Mouse (Mus musculus) 3T3-L1 (cell line): Measurements from ENCODE around the gene Cd2bp2.

ENCODE experiments used
- DNase-seq: peaks from one replicate; pipeline ENCODE4 v3.0.0-alpha.2; 2015; ENCODE audit warnings: low read depth, low spot score

Gene Cd2bp2

DNA sequence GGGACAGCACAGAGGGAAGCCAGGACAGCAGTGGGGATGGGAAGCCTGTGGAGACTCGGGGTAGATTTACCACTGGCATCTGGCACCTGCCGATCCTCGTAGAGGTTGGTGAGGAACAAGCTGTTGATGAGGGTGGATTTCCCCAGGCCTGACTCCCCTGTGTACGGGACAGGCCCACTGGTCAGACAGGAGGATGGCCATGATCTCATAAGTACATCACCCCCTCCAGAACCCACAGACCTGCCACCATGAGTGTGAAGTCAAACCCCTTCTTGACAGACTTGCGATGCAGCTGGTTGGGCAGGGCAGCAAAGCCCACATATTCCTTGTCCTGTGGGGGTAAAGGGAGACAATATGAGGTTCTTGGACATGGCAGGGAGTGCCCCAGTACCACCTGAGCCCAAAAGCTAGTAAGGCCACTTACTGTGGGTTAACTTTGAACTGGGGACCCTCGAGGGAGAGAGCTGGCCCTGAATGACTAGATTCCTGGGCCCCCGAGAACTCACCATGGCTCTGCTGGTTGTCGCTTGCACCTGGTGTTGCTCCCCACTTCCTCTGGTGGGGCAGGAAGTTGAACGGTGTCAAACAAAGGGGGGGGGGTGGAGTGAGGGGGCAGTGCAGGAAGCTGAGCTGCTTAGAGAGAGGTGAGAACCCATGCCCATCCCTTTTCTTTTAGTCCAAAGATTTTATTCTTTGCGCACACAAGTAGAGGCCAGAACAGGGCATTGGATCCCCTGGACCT is 22.2 kb upstream of the Cd2bp2 start:
- DNase-seq = no peak

DNA sequence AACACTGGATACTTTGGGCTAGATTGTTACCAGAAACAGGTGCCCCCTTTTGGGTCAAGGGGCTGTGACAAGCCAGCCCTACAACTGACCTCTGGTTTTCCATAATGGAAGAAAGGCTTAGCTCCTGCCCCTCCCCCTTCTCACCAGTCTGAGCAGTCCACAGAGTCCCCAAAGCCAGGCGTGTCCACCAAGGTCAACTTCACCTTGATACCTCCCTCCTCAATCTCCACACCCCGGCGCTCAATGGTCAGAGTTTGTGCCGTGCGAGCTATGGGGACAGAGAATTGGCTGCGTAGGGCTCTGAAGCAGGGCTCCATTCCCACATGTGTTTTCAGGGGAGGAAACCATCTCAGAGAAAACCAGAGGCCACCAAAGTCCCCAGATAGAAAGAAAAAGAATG is 21.6 kb upstream of the Cd2bp2 start:
- no peak for DNase-seq

DNA sequence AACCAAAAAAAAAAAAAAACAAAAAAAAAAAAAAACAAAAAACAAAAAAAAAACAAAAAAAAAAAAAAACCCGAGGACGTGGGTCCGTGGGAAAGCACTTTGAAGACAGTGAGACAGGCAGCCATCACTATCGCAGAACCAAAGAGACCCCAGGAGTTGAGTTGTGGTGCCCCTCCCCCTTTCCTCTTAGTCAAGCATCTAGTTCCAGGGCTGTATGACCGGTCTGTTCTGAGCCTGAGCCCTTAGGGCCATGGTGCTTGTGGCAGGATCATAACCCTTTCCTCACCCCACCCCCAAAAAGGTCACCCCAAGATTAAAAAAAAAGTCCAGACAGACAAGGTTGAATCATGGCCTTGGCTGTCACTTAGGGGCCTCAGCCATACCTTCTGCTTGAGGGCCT is 20.5 kb upstream of the Cd2bp2 start:
- no peak for DNase-seq

DNA sequence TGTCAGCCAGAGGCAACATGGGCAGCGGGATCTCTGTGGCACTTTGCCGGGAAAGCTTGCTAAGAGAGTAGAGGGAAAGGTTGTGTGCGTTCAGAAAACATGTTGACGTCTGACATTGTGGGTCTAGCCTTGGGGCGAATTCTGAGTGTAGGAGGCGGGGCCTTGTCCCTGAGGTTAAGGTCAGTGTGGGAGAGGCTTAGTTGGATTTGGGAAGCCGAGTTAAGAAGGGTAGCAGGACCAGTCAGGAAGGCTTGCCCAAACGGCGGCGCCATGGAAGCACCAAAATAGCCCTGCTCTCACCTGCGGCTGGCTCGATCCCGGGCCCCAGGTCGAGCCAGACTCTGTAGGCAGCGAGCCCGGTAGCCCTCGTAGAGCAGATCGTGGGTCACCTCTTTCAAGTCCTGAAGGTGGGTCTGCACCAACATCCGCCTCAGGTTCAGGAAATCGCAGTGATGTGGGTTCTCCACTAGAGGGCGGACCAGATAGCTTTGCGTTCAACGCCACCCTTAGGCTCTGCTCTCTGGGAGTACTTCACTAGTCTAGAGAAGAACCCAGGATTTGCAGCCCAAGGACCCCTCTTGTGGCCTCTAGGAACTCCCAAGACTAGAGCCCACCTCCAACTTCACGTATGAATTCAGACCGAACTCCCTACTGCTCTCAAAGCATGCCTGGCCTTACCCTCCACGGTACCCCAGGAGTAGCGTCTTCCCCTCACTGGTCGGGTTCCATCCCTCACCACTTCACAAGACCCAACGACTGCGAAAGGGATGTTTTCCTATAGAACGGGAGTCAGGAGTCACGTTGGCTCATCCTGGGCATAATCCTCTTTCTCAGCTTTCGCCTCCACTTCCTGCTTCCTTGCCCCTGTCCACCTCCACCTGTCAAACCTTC is 19.4 kb upstream of the Cd2bp2 start:
- peak; percentile 54 for DNase-seq

DNA sequence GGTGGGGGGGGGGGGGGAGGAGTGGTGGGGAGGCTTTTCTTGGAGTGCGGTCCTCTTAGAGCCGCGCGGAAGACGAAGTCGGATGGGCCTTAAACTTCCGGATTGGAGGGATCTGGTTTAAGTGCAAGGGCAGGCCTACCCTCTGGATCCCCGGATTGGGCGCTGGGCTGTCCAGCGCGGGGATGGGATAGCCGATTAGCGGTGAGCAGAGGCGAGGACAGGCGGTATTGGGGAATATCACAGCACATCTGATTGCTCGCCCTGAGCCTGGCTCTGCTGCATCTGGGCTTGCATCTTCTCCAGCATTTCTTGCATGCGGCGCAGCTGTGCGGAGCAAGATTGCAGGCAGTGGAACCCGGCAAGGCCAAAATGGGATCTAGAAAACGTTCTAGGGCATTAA is 18.7 kb upstream of the Cd2bp2 start:
- no peak for DNase-seq

DNA sequence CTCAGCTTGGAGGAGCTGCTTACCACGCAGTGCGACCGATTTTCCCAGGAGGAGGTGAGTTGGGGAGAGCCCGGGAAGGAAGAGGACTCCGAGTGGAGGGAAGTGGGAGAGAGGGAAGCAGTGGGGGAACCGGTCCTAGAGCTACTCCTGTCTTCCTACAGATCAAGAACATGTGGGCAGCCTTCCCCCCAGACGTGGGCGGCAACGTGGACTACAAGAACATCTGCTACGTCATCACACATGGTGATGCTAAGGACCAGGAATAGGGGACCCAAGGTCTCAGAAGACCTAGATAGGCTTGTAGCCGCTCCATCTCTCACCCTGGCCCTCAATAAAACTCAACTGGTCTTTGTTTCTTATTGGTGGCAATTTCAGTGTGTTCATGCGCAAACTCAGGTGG is 18.1 kb upstream of the Cd2bp2 start:
- DNase-seq = no peak

DNA sequence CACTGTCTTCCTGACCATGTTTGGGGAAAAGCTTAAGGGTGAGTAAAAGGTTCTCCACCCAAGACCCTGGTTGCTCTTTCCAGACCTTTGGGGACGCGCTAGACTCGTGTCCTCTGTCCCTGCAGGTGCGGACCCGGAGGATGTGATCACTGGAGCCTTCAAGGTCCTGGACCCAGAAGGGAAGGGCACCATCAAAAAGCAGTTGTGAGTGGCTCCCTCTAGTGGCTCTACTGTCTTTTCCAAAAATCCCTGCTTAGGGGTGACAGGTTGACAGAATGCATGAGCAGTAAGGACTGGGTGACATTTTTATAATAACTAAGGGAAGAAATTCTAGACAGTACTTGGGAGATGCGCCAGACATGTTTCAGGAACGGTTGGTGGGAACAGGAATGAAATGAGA is 17.6 kb upstream of the Cd2bp2 start:
- peak; percentile 44 for DNase-seq

DNA sequence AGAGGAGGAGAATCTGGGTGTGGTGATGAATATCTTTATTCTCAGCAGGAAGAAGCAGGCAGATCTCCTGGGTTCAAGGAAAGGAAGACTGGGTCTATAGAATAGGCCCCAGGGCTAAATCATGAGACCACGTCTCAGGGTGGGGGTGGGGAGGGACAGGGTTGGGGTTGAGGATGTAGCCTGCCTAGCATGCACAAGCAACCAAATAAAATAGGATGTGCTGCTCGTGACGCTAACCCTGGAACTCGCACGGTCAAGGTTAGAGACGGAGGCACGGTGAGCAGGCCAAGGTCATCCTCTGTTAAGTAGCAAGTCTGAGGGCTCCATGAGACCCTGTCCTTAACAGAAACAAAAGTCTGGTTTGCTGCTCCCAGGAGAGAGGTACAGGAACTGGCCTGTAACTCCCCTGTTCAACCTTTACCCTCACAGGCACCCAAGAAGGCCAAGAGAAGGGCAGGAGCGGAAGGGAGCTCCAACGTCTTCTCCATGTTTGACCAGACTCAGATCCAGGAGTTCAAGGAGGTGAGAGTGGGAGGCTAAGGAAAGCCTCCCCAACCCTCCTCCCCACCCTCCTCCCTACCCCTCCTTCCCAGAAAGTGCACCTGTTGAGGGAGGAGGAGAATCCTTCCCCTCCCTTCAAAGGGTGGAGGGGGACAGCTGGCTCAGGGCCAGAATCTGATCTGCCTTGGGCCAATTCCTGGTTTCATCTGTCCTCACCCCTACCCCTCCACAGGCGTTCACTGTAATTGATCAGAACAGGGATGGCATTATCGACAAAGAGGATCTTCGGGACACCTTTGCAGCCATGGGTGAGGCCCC is 16.8 kb upstream of the Cd2bp2 start:
- no peak for DNase-seq

DNA sequence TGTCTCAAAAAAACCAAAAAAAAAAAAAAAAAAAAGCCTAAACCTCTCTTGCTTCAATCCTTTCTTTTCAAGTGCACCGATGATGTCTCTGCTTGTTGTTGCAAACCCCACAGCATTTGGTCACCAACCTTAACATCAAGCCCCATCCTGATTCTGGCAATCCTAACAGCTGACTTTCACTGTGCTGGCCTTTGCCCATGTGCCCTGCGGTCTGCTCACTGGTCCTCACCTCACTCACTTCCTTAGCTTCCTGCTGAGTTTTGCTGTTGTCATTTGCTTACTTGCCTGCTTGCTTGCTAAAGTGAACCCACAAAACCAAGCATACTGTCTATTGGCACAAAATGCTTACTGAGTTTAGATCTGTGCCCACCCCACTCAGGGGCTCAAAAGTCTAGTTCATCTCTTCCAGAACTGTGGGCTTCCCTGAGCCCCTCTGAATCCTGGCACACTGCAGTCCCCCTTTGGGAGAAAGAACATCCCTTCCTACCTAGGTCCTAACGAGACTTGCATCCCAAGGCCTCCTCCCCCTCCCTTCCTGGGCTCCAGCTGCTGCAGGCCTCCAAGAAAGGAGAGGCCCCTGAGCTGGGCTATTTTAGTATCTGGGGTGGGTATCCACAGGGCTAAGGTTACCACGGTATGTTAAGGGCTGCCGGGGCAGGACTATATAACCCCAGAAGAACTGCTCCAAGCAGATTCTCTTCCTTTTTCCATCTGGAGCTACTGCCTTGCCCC is 15.3 kb upstream of the Cd2bp2 start:
- no peak for DNase-seq

DNA sequence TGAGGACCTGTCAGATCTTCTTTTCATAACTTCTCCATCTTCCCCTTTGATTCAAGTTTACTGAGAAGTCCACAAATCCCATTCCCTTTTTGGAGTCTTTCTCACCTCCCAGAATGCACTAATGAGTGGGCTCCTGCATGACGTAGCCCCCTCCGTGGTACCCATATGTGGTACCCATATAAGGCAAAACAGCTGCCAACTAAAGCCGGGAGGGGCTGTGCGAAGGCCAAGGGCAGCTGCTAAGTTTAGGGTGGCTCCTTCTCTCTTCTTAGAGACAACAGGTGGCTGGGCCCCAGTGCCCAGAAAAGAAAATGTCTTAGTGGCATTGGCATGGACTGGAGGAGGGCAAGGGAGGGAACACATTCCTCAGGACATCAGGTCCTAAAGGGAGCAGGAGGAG is 14.4 kb upstream of the Cd2bp2 start:
- no peak for DNase-seq

DNA sequence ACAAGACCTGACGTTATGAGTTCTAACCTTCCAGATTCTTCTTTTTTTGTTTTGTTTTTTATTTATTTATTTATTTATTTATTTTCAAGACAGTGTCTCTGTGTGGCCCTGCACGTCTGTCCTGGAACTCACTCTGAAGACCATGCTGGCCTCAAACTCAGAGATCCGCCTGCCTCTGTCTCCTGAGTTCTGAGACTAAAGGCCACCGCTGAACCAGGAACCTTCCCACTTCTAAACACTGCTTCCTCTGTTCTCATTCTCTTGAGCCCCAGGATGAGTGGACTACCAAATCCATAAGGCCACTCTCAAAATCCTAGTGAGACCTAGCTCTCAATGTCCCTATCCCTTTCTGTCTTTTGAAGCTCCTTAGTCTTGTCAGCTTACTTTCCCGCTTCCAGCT is 14.0 kb upstream of the Cd2bp2 start:
- DNase-seq = no peak

DNA sequence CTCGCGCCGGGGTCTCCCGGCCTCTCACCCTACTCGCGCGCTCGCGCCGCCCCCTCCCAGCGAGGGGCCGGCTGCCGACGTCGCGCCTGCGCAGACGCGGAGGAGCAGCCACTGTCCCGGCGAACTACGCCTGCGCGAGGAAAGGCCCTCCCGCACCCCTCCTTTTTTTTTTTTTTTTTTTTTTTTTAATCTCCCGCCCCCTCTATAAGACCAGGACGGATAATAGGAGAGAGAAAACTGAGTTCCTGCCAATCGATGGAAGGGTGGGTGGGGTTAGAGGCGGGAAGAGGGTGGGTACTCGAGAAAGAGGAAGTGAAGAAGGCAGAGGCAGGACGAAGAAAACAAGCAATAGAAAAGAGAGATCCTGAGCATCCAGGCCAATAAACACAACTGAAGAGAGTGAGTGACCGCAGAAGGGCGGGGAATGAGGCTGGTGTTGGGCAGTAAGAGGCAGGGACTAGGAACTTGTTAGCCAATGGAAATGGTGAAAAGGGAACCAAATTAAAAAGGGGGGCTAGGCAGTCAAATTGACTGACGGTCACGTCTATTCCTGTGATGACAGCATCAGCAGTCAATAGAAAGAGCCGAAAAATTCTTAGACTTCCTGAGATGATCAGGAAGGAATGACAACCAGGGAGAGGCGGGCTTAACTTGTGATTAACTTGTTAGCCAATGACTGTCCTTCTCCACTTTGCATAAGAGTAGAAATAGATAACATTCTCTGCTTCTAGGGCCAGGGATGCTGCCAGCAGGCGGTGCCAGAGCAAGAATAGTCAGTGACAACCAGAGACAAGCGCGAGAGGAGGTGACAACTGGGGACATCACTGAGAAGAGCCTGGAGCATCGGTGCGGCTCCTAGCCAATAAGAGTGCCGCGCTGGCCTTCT is 12.9 kb upstream of the Cd2bp2 start, which contains the start of gene Mylpf:
Mylpf (plus strand) TSS at position 338 of the 886 bp plus-strand sequence.
- peak; percentile 99 for DNase-seq

DNA sequence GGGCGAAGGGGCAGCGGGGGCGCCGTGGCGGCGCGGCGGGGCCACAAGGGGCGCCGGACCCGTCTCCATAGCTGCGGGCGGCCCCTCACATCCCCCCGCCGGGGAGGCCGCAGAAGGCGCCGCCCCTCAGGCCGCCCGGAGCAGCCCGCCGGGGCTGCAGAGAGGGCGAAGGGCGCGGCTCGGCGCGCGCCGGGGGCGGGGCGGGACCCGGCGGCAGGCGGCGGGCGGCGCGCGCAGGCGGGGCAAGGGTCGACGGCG is 12.4 kb upstream of the Cd2bp2 start, which contains the start of gene Tbc1d10b:
Tbc1d10b (minus strand) TSS at position 174 of the 258 bp plus-strand sequence.
- no peak for DNase-seq

DNA sequence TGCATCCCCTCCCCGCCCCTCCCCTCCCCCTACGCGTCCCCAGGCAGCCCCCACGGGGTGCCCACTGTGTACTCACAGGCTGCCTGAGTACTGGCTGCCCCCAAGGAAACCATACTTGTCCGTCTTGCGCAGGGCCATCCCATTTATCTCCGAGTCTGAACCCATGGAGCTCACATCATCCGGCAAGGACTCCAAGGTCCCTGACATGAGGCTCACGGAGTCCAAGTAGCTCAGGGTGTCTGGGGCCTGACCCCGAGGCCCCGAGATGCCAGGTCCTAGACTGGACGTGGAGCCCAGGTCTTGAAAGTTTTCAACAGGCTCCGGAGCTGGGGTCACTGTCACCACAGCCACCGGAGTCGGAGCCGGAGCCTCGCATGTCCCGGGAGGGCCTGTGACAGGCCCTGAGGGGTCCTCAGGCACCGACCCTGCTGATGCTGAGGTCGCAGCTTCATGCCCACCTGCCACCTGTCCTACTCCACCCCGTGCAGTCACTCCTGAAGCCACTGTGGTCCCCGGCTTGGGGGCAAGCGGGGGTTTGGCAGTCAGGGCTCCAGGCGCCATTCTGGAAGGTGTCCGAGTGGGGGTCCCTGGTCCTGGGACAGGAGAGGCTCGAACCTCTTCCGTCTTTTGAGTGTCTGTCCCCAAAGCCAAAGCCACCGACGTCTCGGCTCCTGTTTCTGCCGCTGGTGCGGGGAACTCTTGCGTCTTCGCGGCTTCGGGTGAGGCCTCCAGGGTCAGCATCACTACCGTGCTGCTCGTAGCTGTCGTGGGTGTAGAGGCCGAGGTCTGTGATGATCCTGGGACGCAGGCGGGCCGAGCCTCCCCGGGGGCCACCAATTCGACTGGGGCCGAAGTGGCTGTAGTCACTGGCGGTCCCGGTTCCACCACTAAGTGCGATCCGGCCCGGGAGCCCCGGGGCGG is 11.8 kb upstream of the Cd2bp2 start:
- peak; percentile 14 for DNase-seq

DNA sequence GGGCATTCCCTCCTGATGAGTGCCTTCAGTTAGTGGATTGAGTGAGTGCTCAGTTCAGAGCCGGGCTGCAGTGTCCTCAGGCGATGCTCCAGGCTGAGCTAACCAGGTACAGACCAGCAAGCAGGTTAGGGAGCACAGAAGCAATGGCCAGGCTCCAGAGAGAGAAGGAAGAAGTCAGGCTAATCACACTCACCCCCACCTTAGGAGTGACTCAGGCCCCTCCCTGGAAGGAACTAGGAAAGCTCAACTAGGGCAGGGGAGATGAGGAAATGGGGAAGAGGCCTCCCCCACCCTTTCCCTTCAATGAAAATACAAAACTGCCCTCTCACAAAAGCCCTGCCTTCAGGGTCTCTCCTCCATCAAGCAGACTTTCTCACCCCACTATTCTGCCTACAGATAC is 10.8 kb upstream of the Cd2bp2 start:
- DNase-seq = peak; percentile 20

DNA sequence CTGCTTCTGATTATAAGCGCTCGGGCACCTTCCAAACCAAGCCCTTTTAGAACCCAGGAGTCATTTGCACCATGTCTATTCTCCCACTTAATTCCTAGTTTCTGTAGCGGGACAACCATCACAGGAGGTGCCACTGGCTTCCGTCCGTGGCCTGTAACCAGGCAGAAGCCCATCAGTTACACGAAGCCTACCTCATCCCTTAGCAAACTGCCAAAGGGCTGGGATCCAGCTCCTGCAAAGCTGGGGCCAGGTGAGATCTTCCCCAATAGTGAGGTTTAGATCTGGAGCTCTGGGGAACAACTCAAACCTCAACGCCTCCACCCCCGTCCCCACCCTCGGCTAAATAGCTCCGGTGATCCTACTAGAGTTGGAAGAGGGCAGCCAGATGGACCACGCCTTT is 634 bp upstream of the Cd2bp2 start:
- peak; percentile 11 for DNase-seq

DNA sequence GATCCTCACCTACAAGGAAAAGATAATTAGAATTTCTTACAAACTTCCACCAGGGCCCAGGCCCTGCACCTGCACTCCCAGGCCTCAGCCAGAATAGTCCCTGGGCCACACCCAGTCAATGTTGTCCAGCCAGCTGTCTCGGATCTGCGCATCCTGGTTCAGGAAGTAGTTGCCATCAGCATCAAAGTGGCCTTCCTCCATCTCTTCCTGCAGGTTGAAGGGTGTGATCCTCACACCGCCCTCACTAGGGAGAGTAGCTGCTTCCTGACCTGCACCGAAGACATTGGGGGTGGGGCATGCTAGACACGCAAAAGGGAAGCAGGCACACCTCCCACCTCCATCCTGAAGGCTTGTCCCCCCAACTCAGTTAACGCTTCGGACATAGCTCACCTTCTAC is 1.2 kb downstream of the Cd2bp2 start:
- no peak for DNase-seq

DNA sequence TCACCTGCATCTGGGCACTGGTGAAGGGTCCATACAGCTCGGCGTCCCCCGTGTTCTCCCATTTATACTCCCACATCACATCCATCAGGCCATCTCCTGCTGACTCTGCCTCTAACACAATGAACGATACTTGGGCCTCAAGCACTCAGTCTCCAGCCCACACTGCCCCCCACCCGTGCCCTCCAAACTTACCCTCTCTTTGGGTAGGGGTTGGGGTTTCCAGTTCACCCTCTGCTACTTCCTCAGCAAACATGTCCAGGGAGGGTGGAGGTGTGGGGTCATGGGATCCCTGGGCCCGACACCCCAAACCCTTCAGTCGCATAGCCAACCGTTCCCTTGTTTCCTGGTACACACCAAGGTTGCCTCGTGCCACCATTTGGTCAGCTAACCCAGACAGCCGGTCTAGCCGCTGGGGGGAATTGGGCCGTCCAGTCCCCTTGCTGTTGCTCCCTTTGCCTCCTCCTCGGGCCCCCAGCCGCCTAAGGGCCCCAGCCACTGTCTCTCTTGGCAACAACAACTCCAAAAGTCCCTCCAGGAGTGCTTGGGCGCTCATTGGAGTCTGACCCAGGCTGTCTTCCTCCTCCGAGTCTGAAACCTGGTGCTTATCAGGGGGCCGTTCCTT is 1.7 kb downstream of the Cd2bp2 start:
- no peak for DNase-seq

DNA sequence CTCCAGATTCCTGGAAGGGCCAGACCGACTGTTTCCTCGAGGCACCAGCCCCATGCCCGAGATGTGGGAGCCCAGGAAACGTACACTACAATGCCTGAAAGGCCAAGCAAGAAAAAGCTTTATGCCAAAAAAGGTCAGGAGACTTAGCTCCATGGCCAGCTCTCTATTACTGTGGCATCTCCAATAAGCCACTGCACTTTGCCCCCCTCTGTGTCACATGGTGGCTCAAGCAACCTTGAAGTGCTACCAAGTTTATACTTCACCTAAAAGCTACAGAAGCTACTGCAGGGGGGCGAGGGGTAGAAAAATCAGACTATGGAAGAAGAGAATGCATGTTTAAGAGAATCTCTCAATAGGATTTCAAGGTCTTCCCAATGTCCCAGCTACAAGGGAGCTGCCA is 2.9 kb downstream of the Cd2bp2 start:
- DNase-seq = no peak
